Mouse (Mus musculus): ENCODE data around the gene Helz2.
"Not testable (repeated sequence)": the region's sequence is repeated elsewhere in the genome, so short reads cannot be mapped to it uniquely, and the experiment has no call there.

Gene Helz2

DNA sequence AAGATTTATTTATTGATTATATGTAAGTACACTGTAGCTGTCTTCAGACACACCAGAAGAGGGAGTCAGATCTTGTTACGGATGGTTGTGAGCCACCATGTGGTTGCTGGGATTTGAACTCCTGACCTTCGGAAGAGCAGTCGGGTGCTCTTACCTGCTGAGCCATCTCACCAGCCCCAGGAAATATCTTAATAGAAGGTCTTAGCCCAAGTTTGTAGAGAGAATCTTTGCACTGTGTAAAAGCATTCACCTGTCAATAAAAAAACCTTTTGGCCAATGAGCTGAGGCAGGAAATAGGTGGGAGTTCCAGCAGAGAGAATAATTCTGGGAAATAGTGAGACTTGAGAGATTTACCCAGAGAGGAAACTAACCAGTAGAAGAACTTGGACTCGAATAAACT lies 50.4 kb downstream of the Helz2 start:
- not testable (repeated sequence) for DNase-seq

DNA sequence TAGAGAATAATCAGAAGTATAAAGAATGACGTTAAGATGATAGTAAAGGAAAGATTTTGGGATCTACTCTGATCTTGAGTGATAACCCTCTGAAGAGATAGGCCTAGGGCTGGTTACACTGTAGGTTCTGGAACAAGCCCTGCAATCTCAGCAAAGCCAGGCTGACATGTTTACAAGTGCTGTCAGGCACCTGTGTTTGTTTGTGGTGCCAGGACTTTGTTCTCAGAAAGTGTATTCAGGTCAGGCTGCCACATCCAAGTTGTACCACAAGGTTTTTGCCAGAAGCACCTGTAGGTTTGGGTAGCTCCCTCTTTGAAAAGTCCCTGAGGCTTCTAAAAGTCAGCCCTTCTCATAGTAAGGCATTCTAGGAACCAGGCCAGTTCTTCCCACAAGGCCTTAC lies 52.5 kb downstream of the Helz2 start:
- no peak for DNase-seq

DNA sequence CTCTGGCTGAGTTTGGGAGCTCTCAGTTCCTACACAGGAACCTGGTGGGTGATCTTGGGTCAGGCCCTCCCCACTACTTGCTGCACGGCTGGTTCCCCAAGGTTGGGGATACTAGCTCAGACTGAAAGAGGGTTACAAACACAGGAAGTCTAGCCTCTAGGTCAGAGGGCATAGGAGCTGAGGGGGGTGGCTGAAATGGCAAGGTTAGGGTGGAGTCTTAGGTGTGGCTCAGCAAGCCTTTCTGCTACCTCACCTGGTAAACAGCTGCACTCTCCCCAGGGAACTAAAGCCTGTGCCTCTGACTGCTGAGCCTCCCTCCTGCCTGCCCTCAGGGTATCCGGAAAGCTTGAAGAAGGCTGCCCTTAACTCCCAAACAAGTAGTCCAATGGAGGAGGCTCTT lies 53.1 kb downstream of the Helz2 start:
- DNase-seq = no peak

DNA sequence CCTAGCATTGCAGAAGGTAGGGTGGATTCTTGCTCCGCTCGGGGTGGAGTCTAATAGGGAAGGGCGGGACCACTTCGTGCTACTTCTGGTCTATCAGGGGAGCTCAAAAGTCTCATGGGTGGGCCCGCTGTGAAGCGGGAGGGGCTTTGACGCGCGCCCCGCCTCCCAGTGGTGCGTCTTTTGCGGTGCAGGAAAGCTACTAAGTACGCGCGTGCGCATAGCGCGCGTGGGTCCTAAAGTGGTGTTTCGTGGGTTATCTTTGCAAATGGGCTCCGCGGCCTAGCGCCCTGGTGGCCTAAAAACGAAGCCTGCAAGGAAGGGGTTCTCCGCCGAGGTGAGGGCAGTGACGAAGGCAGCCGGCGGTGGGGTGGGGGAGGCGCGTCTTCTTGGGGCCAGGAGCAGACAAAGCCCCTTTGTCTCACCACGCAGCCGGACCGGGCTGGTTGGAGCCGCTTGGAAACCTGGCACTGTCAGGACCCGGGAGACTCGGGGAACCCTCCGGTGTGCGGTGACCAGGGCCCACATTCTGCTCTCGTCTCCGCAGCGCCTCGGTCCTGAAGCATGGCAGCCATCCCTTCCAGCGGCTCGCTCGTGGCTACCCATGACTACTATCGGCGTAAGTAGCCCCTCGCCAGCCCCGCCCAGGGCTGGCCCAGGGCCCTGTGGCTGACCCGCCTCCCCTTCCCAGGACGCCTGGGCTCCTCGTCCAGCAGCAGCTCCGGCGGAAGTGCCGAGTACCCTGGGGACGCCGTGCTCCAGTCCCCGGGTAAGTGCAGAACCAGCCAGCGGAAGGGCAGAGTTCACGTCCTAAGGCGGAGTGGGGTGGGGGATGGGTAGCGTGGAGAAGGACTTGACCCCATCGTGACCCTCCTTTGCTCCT lies 54.5 kb downstream of the Helz2 start, which contains the start of gene Ppdpf:
Gene Ppdpf, plus strand, starts transcription at position 127 of the 880 bp plus-strand sequence.
- peak; percentile 92 for DNase-seq

DNA sequence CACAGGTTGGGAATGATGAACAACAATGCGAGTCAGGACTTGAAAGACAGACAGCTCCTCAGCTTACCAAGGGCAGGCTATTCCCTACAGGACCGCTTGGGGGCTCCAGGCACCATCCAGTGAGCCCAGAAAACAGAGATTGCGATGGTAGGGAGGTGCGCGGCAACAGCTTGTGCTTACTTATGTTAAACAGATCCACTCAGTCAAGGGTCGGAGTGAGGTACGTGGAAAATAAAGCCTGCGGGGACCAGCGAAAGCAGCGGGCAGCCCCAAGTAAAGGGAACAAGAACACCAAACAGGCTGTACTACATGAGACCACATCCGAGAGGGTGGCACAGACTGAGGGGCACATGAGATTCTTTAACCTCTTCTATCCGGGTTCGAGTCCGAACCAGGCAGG lies 55.2 kb downstream of the Helz2 start:
- DNase-seq = peak; percentile 86

DNA sequence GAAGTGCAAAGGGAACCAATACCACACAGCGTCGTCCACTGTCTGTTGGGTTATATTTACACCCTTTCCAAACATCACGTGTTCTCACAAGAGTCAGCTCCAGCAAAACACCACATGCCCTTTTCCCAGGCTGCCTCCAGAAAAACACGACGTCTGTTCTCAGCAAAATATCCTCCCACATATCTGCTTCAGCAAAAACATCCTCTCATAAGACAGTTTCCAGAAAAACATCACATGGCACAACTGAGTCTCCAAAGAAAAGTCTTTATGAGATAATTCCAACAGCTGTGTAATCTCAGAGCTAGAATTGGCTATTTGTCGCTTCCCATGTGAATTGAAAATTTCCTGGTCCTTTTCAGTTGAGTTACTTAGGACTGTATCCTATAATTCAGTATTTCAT lies 60.9 kb downstream of the Helz2 start:
- no peak for DNase-seq

DNA sequence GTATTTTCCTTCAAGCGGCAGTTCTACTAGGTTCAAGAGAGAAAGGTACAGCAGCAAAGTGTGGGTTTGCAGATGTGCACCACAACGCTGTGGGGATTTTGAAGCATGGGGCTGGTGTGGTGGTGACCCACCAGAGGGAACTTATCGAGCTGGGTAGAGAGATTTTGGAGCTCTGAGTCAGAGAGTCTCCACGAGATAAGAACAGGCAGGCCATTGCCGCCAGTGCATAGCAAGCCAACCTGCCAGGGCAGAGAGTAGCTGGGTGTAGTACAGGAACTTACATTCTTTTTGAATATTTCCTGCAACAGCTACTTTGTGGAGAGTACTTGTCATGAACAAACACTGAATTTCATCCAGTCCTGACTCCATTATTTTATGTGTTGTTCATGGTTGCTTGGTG lies 63.4 kb downstream of the Helz2 start:
- no peak for DNase-seq

DNA sequence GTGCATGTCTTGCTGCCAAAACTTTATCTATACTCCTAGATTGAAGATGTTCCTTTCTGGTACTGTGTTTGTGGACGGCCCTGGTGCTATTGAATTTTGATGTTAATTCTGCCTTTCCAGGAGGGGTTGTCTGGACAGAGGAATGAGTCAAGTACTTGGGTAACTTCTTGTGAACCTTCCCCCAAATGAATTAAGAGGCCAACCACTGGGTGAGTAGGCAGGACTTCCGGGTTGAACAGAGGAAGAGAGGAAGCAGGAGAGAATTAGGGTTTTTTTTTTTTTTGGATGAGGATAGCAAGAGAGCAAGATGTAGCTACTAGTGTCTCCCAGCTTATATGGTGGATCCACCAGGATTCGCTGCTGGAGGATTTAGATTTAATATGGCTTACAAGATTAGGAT lies 63.8 kb downstream of the Helz2 start:
- no peak for DNase-seq
